10 mouse cellular contexts compared by ENCODE assay signal in the genomic region with DNA sequence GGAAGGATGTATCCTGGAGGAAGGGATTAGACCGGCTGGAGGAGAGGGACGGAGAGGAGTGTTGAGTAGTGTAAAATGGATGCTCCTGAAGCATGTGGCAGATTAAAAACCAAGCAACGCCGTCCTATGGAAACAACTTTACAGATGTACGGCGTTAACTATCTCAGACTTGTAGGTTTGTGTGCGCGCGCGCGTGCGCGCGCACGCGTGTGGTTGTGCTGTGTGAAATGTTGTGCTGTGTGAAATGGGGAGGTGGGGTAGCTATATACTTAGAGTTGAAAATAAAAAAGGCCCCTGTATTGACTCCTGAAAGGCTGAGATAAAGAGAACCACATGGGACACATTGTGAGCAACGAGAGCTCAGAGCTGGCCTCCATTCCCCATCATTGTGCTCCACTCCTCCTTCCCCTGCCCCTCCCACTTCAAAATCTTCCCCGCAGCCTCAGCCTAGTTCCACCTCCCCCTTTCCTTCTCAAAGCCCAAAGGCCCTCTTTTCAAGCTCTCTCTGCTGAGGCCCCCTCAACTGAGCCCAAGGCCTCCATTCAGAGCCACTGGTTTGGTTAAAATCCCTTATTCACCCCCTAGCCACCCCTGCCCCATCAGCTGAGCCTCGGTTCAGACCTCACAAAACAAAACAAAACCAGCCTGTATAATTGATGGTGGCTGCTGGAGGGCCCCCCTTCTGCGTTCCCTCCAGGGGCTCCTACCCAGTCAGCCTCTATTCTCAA. TPM values are rescaled to one million over a fixed set of nuclear protein-coding genes. Genes with fewer than 3 reads are reported as not detected.
DNase-seq lines count a peak whose midpoint lies in the region; ATAC-seq and TF ChIP-seq lines count a peak whose summit lies in the region.
"Had no signal": no experiment of that assay in that cellular context is flagged by ENCODE, and none has a peak within 500 bp of the region (broad histone marks: within the 10 kb centered on the region; RNA-seq: fewer than 3 reads in every experiment).

No protein-coding gene starts in this region.

- peak; percentile 73 for ATAC-seq in kidney, embryonic 15.5 days (replicated peaks; ENCODE audit: low FRiP score)
- peak; percentile 91 for ATAC-seq in neural tube, embryonic 12.5 days (ENCODE audit: low FRiP score, low read depth)
- no peak for ATAC-seq in erythroid progenitor cell, adult 5-6 weeks (replicated peaks; ENCODE audit: low FRiP score, poor library complexity, severe bottlenecking)

- no peaks in the 10 kb centered on the region for H3K9me3 ChIP-seq in kidney, embryonic 15.5 days (replicated peaks)
- peaks cover 8% of the 10 kb centered on the region for H3K9me3 ChIP-seq in forebrain, embryonic 10.5 days
- H3K9me3 ChIP-seq in limb, embryonic 10.5 days (replicated peaks), result no peaks in the 10 kb centered on the region
- H3K9me3 ChIP-seq in neural tube, embryonic 12.5 days, result peaks cover 5% of the 10 kb centered on the region; the same call in 1 of the 2 replicates

- intact Hi-C loops in left cerebral cortex, adult 2 months (cut with DNase I), result no loop called here

- DNase-seq in kidney, adult 11 months, result no peak
- DNase-seq in forebrain, embryonic 10.5 days (ENCODE audit: extremely low spot score, low spot score), result no peak
- DNase-seq in limb, embryonic 10.5 days (ENCODE audit: low spot score), result peak; percentile 65
- DNase-seq in right cerebral cortex, postnatal 25 days, result no peak
- no peak for DNase-seq in left cerebral cortex, adult 2 months (ENCODE audit: extremely low spot score in 1 of 2, low spot score in 2 of 2)
- DNase-seq: adrenal gland, postnatal 25 days; thymus, adult 2 months had no signal

- H3K27ac ChIP-seq in kidney, embryonic 15.5 days, result peak overlapping the region; percentile 81
- peak overlapping the region; percentile 90 for H3K27ac ChIP-seq in forebrain, embryonic 10.5 days
- H3K27ac ChIP-seq in limb, embryonic 10.5 days, result peak overlapping the region; percentile 90
- peak overlapping the region; percentile 72 for H3K27ac ChIP-seq in neural tube, embryonic 12.5 days
- no peak overlapping the region for H3K27ac ChIP-seq in left cerebral cortex, adult 2 months

- H3K36me3 ChIP-seq in kidney, embryonic 15.5 days, result no peaks in the 10 kb centered on the region
- H3K36me3 ChIP-seq in forebrain, embryonic 10.5 days (replicated peaks), result peaks cover 7% of the 10 kb centered on the region
- no peaks in the 10 kb centered on the region for H3K36me3 ChIP-seq in limb, embryonic 10.5 days
- H3K36me3 ChIP-seq in neural tube, embryonic 12.5 days, result 0 out of 2 replicates have a peak, but pooled peaks cover 2% of the 10 kb centered on the region

- 56% methylated on average over 20 of the region's 20 CpGs for WGBS in kidney, embryonic 15.5 days
- WGBS in forebrain, embryonic 10.5 days, result 20% methylated on average over 20 of the region's 20 CpGs
- WGBS in limb, embryonic 10.5 days, result 53% methylated on average over 20 of the region's 20 CpGs
- WGBS in neural tube, embryonic 12.5 days, result 33% methylated on average over 20 of the region's 20 CpGs

- no peak for TF ChIP-seq CTCF in left cerebral cortex, adult 2 months (IDR thresholded peaks at IDR 0.05)

- peak overlapping the region; percentile 50 for H3K4me2 ChIP-seq in kidney, embryonic 15.5 days
- H3K4me2 ChIP-seq in neural tube, embryonic 12.5 days (replicated peaks), result peak overlapping the region; percentile 54

- H3K27me3 ChIP-seq in kidney, embryonic 15.5 days, result no peaks in the 10 kb centered on the region
- peaks cover 9% of the 10 kb centered on the region; the same call in 1 of the 2 replicates for H3K27me3 ChIP-seq in forebrain, embryonic 10.5 days (ENCODE audit: poor library complexity, severe bottlenecking)
- no peaks in the 10 kb centered on the region for H3K27me3 ChIP-seq in limb, embryonic 10.5 days (ENCODE audit: low read depth, poor library complexity, severe bottlenecking)
- H3K27me3 ChIP-seq in neural tube, embryonic 12.5 days (replicated peaks), result no peaks in the 10 kb centered on the region

- peaks cover 42% of the 10 kb centered on the region for H3K4me1 ChIP-seq in kidney, embryonic 15.5 days
- H3K4me1 ChIP-seq in forebrain, embryonic 10.5 days, result peaks cover 79% of the 10 kb centered on the region
- peaks cover 56% of the 10 kb centered on the region for H3K4me1 ChIP-seq in limb, embryonic 10.5 days
- peaks cover 37% of the 10 kb centered on the region for H3K4me1 ChIP-seq in neural tube, embryonic 12.5 days

- H3K4me3 ChIP-seq in kidney, embryonic 15.5 days (replicated peaks), result peak overlapping the region; percentile 22; the same call in 1 of the 2 replicates
- H3K4me3 ChIP-seq in forebrain, embryonic 10.5 days, result peak overlapping the region; percentile 43
- peak overlapping the region; percentile 40 for H3K4me3 ChIP-seq in limb, embryonic 10.5 days
- H3K4me3 ChIP-seq in neural tube, embryonic 12.5 days, result no peak overlapping the region; the same call in 1 of the 2 replicates
- H3K4me3 ChIP-seq in left cerebral cortex, adult 2 months, result no peak overlapping the region

- H3K9ac ChIP-seq in kidney, embryonic 15.5 days, result no peak overlapping the region
- no peak overlapping the region for H3K9ac ChIP-seq in neural tube, embryonic 12.5 days

RNA-seq across cellular contexts. Expression of gene Nepro, which starts 36.9 kb away (rescaled TPM):
- polyA plus RNA-seq in kidney, embryonic 15.5 days (2015; fragmentation: Nextera tagmentation; extraction: Ambion mirVana), result 10.5 and 11.3 TPM in 2 replicates
- 15.4 and 17.1 TPM in 2 replicates for polyA plus RNA-seq in forebrain, embryonic 10.5 days (2016; fragmentation: Nextera tagmentation; extraction: Ambion mirVana)
- 14.0 and 15.7 TPM in 2 replicates for polyA plus RNA-seq in limb, embryonic 10.5 days (2016; fragmentation: Nextera tagmentation; extraction: Ambion mirVana)
- polyA plus RNA-seq in neural tube, embryonic 12.5 days (2016; fragmentation: Nextera tagmentation; extraction: Ambion mirVana), result 8.9 and 9.3 TPM in 2 replicates
- 1 to 10 TPM; 4.8 to 5.0 TPM for total RNA-seq in left cerebral cortex, adult 2 months (2021)
- total RNA-seq in erythroid progenitor cell, adult 5-6 weeks (2015; ENCODE audit: low replicate concordance), result 3.6 and 3.8 TPM in 2 replicates
- 2.6 and 3.7 TPM in 2 replicates for total RNA-seq in erythroid progenitor cell, adult 5-6 weeks (2017; ENCODE audit: low replicate concordance)

RNA-seq across cellular contexts. Expression of gene Gtpbp8, which starts 59.0 kb away (rescaled TPM):
- 29.5 and 32.8 TPM in 2 replicates for polyA plus RNA-seq in kidney, embryonic 15.5 days (2015; fragmentation: Nextera tagmentation; extraction: Ambion mirVana)
- polyA plus RNA-seq in forebrain, embryonic 10.5 days (2016; fragmentation: Nextera tagmentation; extraction: Ambion mirVana), result 31.9 and 32.4 TPM in 2 replicates
- 24.7 and 25.5 TPM in 2 replicates for polyA plus RNA-seq in limb, embryonic 10.5 days (2016; fragmentation: Nextera tagmentation; extraction: Ambion mirVana)
- 31.8 and 36.9 TPM in 2 replicates for polyA plus RNA-seq in neural tube, embryonic 12.5 days (2016; fragmentation: Nextera tagmentation; extraction: Ambion mirVana)
- 10 to 100 TPM; 24.4 to 25.7 TPM for total RNA-seq in left cerebral cortex, adult 2 months (2021)
- 4.2 and 5.0 TPM in 2 replicates for total RNA-seq in erythroid progenitor cell, adult 5-6 weeks (2015; ENCODE audit: low replicate concordance)
- total RNA-seq in erythroid progenitor cell, adult 5-6 weeks (2017; ENCODE audit: low replicate concordance), result 3.5 and 5.0 TPM in 2 replicates

Comparison
In these comparisons a context has a peak if more than half of its experiments do, and no peak if none do; other contexts are left out.
1. H3K4me3 ChIP-seq: peak in kidney, embryonic 15.5 days (single experiment), forebrain, embryonic 10.5 days (single experiment) and limb, embryonic 10.5 days (single experiment); none in neural tube, embryonic 12.5 days (single experiment) and left cerebral cortex, adult 2 months (single experiment).